In genomic region chr19:12523377-12523776, GRCm38 (mm10) we compare ENCODE assay signal across 22 mouse cellular contexts. TPM values are rescaled to one million over a fixed set of nuclear protein-coding genes. Genes with fewer than 3 reads are reported as not detected.
DNase-seq lines count a peak whose midpoint lies in the region; ATAC-seq lines count a peak whose summit lies in the region.
"Had no signal": no experiment of that assay in that cellular context is flagged by ENCODE, and none has a peak within 500 bp of the region (broad histone marks: within the 10 kb centered on the region; RNA-seq: fewer than 3 reads in every experiment).

No protein-coding gene starts in this region.

- no peak overlapping the region for H3K9ac ChIP-seq in embryonic facial prominence, embryonic 11.5 days (replicated peaks; ENCODE audit: low read length)
- H3K9ac ChIP-seq in midbrain, embryonic 11.5 days (ENCODE audit: low read length), result no peak overlapping the region
- H3K9ac ChIP-seq in midbrain, embryonic 16.5 days (ENCODE audit: low read depth, low read length), result no peak overlapping the region

- DNase-seq in embryonic facial prominence, embryonic 11.5 days (ENCODE audit: low spot score), result no peak
- no peak for DNase-seq in embryonic facial prominence, embryonic 10.5 days (ENCODE audit: low spot score)
- DNase-seq in midbrain, embryonic 11.5 days (ENCODE audit: low spot score, missing footprints), result peak; percentile 39
- DNase-seq in right cerebral cortex, adult 18-20 months, result no peak
- DNase-seq in lung, postnatal 4 days, result no peak
- DNase-seq: adrenal gland, adult 2 months; adrenal gland, adult 8-10 months; adrenal gland, postnatal 10 days; adrenal gland, postnatal 14 days; adrenal gland, postnatal 25 days; adrenal gland, postnatal 36 days; B cell, adult 2 months; cerebellum, adult 11 months; cerebellum, adult 11-12 months had no signal

- peak; percentile 44; the same call in 1 of the 2 replicates for ATAC-seq in embryonic facial prominence, embryonic 11.5 days (replicated peaks; ENCODE audit: insufficient number of reproducible peaks, low FRiP score, low TSS enrichment, low read depth)
- no peak for ATAC-seq in midbrain, embryonic 11.5 days (ENCODE audit: low FRiP score)
- no peak for ATAC-seq in midbrain, embryonic 16.5 days
- ATAC-seq in granulocyte monocyte progenitor cell, adult 5-6 weeks (replicated peaks; ENCODE audit: poor library complexity, severe bottlenecking), result peak; percentile 75
- peak; percentile 73 for ATAC-seq in megakaryocyte progenitor cell, adult 5-6 weeks (replicated peaks; ENCODE audit: poor library complexity)
- ATAC-seq: activated CD4-positive, CD25-positive, alpha-beta regulatory T cell, adult 4 months; CD4-positive, CD25-positive, alpha-beta regulatory T cell, adult 4 months; Patski had no signal

- H3K4me2 ChIP-seq in embryonic facial prominence, embryonic 11.5 days (ENCODE audit: low read depth, low read length), result no peak overlapping the region
- H3K4me2 ChIP-seq in midbrain, embryonic 11.5 days, result no peak overlapping the region
- H3K4me2 ChIP-seq in midbrain, embryonic 16.5 days (ENCODE audit: low read length), result no peak overlapping the region

- 55% methylated on average over 4 of the region's 4 CpGs for WGBS in embryonic facial prominence, embryonic 11.5 days
- 48% methylated on average over 4 of the region's 4 CpGs for WGBS in embryonic facial prominence, embryonic 10.5 days
- 59% methylated on average over 4 of the region's 4 CpGs for WGBS in midbrain, embryonic 11.5 days
- 51% methylated on average over 4 of the region's 4 CpGs for WGBS in midbrain, embryonic 16.5 days

- H3K36me3 ChIP-seq in embryonic facial prominence, embryonic 11.5 days (replicated peaks; ENCODE audit: control insufficient read depth, insufficient read depth, low read depth, low read length), result no peaks in the 10 kb centered on the region
- H3K36me3 ChIP-seq in embryonic facial prominence, embryonic 10.5 days (replicated peaks), result no peaks in the 10 kb centered on the region
- H3K36me3 ChIP-seq in midbrain, embryonic 11.5 days (ENCODE audit: control insufficient read depth, insufficient read depth, low read length), result no peaks in the 10 kb centered on the region
- no peaks in the 10 kb centered on the region for H3K36me3 ChIP-seq in midbrain, embryonic 16.5 days (ENCODE audit: control insufficient read depth, insufficient read depth, low read length)
- H3K36me3 ChIP-seq: G1E had no signal

- no peak overlapping the region for H3K27ac ChIP-seq in embryonic facial prominence, embryonic 11.5 days (replicated peaks; ENCODE audit: low read depth, low read length)
- H3K27ac ChIP-seq in embryonic facial prominence, embryonic 10.5 days (replicated peaks), result no peak overlapping the region
- no peak overlapping the region for H3K27ac ChIP-seq in midbrain, embryonic 11.5 days (ENCODE audit: low read depth, low read length)
- no peak overlapping the region for H3K27ac ChIP-seq in midbrain, embryonic 16.5 days (ENCODE audit: low read length)

- no peaks in the 10 kb centered on the region for H3K9me3 ChIP-seq in embryonic facial prominence, embryonic 11.5 days (replicated peaks; ENCODE audit: control insufficient read depth, low read length)
- no peaks in the 10 kb centered on the region for H3K9me3 ChIP-seq in embryonic facial prominence, embryonic 10.5 days
- no peaks in the 10 kb centered on the region for H3K9me3 ChIP-seq in midbrain, embryonic 11.5 days (ENCODE audit: control insufficient read depth, low read length)
- H3K9me3 ChIP-seq in midbrain, embryonic 16.5 days (replicated peaks; ENCODE audit: control insufficient read depth, low read length, poor library complexity, severe bottlenecking), result no peaks in the 10 kb centered on the region
- H3K9me3 ChIP-seq: G1E had no signal

- no peak overlapping the region for H3K4me3 ChIP-seq in embryonic facial prominence, embryonic 11.5 days (ENCODE audit: low read depth, low read length)
- H3K4me3 ChIP-seq in embryonic facial prominence, embryonic 10.5 days, result no peak overlapping the region
- no peak overlapping the region for H3K4me3 ChIP-seq in midbrain, embryonic 11.5 days (ENCODE audit: low read depth, low read length)
- no peak overlapping the region for H3K4me3 ChIP-seq in midbrain, embryonic 16.5 days (ENCODE audit: low read depth, low read length)

- H3K27me3 ChIP-seq in embryonic facial prominence, embryonic 11.5 days (ENCODE audit: control insufficient read depth, insufficient read depth, low read length), result no peaks in the 10 kb centered on the region
- H3K27me3 ChIP-seq in embryonic facial prominence, embryonic 10.5 days (replicated peaks; ENCODE audit: low read depth, poor library complexity, severe bottlenecking), result no peaks in the 10 kb centered on the region
- no peaks in the 10 kb centered on the region for H3K27me3 ChIP-seq in midbrain, embryonic 11.5 days (ENCODE audit: control insufficient read depth, insufficient read depth, low read length)
- no peaks in the 10 kb centered on the region for H3K27me3 ChIP-seq in midbrain, embryonic 16.5 days (ENCODE audit: control insufficient read depth, insufficient read depth, low read depth, low read length)
- H3K27me3 ChIP-seq: CH12.LX had no signal

- no peaks in the 10 kb centered on the region for H3K4me1 ChIP-seq in embryonic facial prominence, embryonic 11.5 days (ENCODE audit: control insufficient read depth, insufficient read depth, low read length)
- H3K4me1 ChIP-seq in embryonic facial prominence, embryonic 10.5 days, result no peaks in the 10 kb centered on the region
- no peaks in the 10 kb centered on the region for H3K4me1 ChIP-seq in midbrain, embryonic 11.5 days (ENCODE audit: control insufficient read depth, insufficient read depth, low read length)
- H3K4me1 ChIP-seq in midbrain, embryonic 16.5 days (ENCODE audit: control insufficient read depth, insufficient read depth, low read length), result no peaks in the 10 kb centered on the region

RNA-seq across cellular contexts. Expression of gene Dtx4, which starts 22.1 kb away (rescaled TPM):
- polyA plus RNA-seq in embryonic facial prominence, embryonic 11.5 days (2014; fragmentation: Nextera tagmentation; extraction: Ambion mirVana), result 14.0 and 14.4 TPM in 2 replicates
- polyA plus RNA-seq in embryonic facial prominence, embryonic 10.5 days (2016; fragmentation: Nextera tagmentation; extraction: Ambion mirVana), result 12.1 and 19.8 TPM in 2 replicates
- 62.0 and 64.3 TPM in 2 replicates for polyA plus RNA-seq in midbrain, embryonic 11.5 days (2014; fragmentation: Nextera tagmentation; extraction: Ambion mirVana)
- 38.6 and 39.3 TPM in 2 replicates for polyA plus RNA-seq in midbrain, embryonic 16.5 days (2015; fragmentation: Nextera tagmentation; extraction: Ambion mirVana)
- 48.3 and 48.4 TPM in 2 replicates for total RNA-seq in granulocyte monocyte progenitor cell, adult 5-6 weeks (2014; fragmentation: Nextera tagmentation)
- 38.7 and 47.3 TPM in 2 replicates for total RNA-seq in granulocyte monocyte progenitor cell, adult 5-6 weeks (2017)
- 41.4 and 46.5 TPM in 2 replicates for total RNA-seq in megakaryocyte progenitor cell, adult 5-6 weeks (2015)
- 38.9 and 39.0 TPM in 2 replicates for total RNA-seq in megakaryocyte progenitor cell, adult 5-6 weeks (2017)
- polyA plus RNA-seq: G1E had no signal

RNA-seq across cellular contexts. Expression of gene Fam111a, which starts 22.2 kb away (rescaled TPM):
- polyA plus RNA-seq in embryonic facial prominence, embryonic 11.5 days (2014; fragmentation: Nextera tagmentation; extraction: Ambion mirVana), result 29.4 and 33.4 TPM in 2 replicates
- 19.3 and 21.4 TPM in 2 replicates for polyA plus RNA-seq in embryonic facial prominence, embryonic 10.5 days (2016; fragmentation: Nextera tagmentation; extraction: Ambion mirVana)
- polyA plus RNA-seq in midbrain, embryonic 11.5 days (2014; fragmentation: Nextera tagmentation; extraction: Ambion mirVana), result 27.4 and 31.1 TPM in 2 replicates
- 5.3 and 6.5 TPM in 2 replicates for polyA plus RNA-seq in midbrain, embryonic 16.5 days (2015; fragmentation: Nextera tagmentation; extraction: Ambion mirVana)
- total RNA-seq in granulocyte monocyte progenitor cell, adult 5-6 weeks (2014; fragmentation: Nextera tagmentation), result 156 and 158 TPM in 2 replicates
- total RNA-seq in granulocyte monocyte progenitor cell, adult 5-6 weeks (2017), result 230 and 279 TPM in 2 replicates
- 193 and 210 TPM in 2 replicates for total RNA-seq in megakaryocyte progenitor cell, adult 5-6 weeks (2015)
- total RNA-seq in megakaryocyte progenitor cell, adult 5-6 weeks (2017), result 232 and 248 TPM in 2 replicates

Comparison
In these comparisons a context has a peak if more than half of its experiments do, and no peak if none do; other contexts are left out.
1. ATAC-seq: peak in embryonic facial prominence, embryonic 11.5 days (single experiment), granulocyte monocyte progenitor cell, adult 5-6 weeks (single experiment) and megakaryocyte progenitor cell, adult 5-6 weeks (single experiment); none in midbrain, embryonic 11.5 days (single experiment) and midbrain, embryonic 16.5 days (single experiment).